Mouse (Mus musculus): ENCODE results near the gene 4931428L18Rik.

Gene 4931428L18Rik

DNA sequence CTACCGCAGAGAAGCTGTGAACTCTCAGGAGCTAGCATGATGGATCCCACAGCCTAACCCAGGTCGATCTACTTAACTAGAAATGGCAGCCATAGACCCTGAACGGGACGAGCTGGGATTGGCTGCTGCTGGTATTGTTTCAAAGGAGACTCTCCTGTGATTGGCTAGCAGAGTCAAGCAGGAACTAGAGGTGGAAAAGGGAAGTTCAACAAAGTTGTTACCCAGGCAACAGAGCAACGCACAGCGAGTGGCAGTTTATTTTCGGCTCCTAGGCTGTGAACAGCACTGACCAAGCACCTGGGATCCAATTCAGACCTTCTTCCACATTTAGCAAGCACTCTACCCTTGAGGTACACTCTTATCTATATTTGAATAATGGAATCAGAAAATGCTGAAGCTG, at the start of gene 4931428L18Rik, which contains the start of gene Pih1d3:
TSS of gene 4931428L18Rik (minus strand) at position 121 of the 400 bp plus-strand sequence.
TSS of gene Pih1d3 (plus strand) at position 275 of the 400 bp plus-strand sequence.
- no peak for DNase-seq (ENCODE audit: low read depth, low spot score)

DNA sequence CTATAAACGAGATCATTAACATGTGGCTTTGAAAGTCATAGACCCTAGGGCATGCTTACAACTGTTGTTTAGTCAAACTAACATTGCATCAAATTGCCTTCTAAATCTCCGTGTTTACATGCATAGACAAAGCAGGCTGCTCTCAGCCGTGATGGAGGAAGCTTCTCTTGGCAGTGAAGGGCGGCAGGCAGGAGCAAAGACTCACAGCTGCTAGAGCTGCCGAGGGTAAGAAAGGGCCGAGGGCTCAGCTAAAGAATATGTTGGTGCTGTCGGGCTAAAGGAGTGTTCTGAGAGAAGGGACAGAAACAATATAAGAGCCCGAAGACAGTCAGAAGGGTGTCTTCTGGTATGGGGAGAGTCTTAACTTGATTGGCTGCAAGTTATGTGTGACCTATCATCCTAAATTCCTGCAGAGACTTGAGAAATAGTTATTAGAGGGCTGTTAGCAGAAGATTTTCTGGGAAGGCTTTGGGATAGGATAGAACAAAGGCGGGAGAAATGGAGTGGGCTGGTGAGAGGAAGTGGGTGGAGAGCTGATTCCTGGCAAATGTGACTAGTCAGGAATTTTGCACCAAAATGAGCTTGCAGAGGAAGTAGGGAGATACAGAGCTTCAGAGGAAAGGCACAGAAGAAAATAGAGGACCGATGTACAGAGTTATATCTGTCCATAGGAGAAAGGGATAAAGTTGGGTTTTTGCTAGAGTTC, 37.9 kb upstream of the 4931428L18Rik start:
- peak; percentile 82 for DNase-seq (ENCODE audit: low read depth, low spot score)

DNA sequence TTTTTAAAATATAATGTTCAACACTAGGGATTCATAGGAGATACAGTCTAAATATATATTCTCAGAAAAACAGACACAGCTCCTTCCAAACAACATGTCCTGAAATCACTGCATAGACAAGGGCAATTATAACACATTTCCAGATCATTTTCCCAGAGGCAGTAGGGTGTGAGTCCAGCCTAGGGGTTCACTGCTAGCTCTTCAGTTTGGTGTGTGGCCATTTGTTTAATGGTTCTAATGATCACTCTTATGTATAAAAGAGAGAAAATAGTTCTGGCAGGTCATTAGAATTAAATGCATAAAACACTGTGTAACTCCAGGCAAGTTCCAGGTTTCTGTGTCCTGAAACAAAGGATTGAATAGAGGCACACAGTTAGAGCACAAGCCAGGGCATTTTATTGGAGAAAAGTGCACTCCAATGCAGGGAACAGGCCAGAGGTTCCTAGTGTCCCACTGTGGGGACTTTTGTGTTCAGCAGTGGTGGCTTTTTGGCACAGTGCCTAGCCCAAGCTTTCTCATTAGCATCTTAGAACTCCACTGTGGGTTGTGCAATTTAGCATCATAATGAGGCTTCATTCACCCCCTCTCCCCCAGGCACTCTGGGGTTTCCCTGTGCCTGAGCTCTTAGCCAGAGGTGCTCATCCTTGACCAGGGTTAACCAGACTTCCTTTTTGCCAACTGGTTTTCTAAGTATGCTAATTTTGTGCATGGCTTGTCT, 11.0 kb upstream of the 4931428L18Rik start:
- peak; percentile 28 for DNase-seq (ENCODE audit: low read depth, low spot score)

DNA sequence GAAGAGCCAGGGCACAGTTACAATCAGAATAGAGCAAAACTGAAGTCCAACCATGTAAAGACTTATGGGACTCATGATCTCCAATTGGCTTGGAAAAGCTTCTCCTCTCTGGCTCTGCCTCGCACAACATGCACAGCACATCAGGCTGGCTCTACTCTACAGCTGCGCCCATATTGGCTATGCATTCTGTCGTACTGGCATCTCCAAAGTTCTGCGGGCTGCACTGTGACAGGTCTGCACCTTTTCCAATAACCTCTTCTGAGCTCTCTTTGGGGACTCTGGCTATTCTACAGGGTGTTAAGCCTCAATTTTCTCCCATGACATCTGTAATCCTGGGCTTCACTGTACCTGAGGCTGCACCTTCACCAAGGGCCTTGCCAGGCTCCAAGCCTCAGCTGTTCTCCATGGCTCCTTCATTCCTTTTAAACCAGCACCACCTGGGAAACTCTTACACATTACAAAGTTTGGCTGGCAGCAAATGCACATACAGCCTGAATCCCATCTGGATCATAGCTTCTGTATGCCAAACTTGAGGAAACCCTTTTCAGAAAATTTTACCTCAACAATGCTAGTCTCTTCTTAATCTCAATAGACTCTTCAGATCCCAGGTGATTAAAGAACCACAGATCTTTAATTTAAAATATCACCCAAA, 1.8 kb downstream of the 4931428L18Rik start:
- DNase-seq (ENCODE audit: low read depth, low spot score) = peak; percentile 51

DNA sequence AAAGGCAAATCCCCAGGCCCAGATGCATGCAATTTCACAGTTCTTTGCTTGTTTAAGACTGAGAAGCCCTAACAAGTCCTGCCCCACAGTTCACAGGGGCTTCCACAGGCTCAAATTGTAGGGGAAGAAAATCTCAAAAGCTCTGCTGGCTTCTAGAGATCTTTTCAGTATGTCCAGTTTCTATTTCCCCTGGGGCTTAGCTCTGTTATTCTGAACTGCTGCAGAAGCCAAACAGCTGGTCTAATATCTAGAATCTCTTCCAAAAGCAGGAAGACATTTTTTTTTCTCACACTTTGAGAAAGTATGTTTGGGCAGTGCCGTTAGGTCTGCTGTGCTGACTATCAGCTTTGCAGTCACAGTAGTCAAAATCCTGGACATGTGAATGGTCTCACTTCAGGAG, 7.7 kb downstream of the 4931428L18Rik start:
- no peak for DNase-seq (ENCODE audit: low read depth, low spot score)

DNA sequence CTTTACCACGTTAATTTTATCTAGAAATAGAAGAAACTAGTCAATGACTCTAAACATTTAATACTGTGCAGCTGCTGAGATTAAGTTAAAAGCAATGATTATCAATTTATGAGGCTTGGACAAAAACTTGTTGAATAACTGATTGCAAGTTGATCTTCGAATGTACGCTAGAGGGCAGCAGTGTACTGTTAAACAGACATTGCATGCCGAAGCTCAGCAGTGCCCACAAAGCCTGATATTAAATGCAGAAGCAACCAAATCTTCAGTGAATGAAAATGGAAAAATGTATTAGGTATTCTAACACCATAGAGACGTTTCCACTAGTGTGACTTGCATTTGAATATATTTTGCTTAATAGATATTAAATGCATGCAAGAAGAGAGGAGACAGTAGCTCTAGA, 12.3 kb downstream of the 4931428L18Rik start:
- peak; percentile 85 for DNase-seq (ENCODE audit: low read depth, low spot score)

DNA sequence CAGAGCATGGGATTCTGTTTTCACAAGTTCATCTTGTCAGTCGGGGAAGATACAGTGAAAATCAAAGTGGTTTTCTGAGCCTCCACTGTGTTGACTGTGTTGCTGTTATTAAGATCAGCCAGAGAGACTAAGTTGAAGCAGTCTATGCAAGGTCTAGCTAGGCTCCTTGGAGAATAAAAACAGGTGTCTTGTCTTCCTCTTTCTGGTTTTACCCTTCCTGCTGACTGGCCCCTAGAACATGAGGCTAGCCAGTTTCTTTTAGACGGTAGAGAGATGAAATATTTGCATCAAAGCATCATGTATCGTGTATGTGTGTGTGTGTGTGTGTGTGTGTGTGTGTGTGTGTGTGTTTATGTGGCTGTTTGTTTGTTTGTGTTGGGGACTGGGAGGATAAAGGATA, 16.7 kb downstream of the 4931428L18Rik start:
- no peak for DNase-seq (ENCODE audit: low read depth, low spot score)

DNA sequence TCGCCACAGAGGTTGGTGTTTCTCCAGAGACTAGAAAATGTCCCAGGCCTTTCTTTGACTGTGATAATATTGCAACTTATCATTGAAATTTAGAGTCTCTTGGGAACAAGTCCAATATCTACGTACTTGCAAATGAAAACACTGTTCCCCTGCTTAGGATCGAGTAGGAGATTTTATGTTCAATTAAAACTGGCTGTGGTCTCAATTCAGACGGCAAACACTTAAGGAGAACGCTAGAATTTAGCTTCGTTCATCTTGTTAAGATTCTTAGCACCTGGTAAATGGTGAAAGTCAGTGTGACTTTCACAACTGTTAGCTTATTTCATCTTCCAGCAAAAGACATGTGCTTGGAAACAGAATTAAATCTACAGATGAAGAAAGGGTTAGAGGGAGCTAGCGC, 17.1 kb downstream of the 4931428L18Rik start:
- DNase-seq (ENCODE audit: low read depth, low spot score) = peak; percentile 12

DNA sequence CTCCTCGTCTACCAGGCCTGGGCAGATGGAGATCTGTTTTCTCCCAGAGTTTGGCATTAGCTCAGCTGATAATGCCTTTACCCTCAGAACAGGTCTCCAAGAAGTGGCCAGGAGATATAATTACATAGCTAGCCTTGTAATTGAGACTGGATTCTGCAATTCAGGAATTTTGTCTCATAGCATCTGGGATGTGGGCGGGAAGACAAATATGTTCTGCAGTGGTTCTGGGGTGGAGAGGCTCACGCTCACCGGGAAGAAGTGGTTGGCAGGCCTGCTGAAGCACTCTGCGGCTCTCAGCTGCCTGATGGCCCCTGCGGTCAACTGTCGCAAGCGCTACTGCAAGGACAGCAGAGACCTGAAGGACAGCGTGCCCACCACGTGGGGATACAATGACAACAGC, 18.7 kb downstream of the 4931428L18Rik start:
- DNase-seq (ENCODE audit: low read depth, low spot score) = peak; percentile 69

DNA sequence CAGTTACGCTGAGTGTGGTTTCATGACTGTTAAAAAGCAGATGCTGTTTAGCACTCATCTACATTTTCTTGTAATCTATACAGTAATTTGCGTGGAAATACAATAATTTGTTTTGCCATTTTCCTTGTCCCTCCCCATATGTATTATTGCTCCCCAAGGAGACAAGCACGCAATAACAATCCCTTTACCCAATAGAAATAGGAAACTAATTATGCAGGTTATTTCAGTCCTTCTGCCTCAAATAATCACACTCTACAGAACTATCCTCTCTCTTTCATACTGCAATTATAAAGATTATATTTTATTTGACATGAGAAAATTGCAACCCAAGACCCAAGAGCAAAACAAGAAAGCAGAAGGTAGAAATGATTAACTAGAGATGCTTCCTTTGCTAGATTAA, 25.5 kb downstream of the 4931428L18Rik start:
- no peak for DNase-seq (ENCODE audit: low read depth, low spot score)

DNA sequence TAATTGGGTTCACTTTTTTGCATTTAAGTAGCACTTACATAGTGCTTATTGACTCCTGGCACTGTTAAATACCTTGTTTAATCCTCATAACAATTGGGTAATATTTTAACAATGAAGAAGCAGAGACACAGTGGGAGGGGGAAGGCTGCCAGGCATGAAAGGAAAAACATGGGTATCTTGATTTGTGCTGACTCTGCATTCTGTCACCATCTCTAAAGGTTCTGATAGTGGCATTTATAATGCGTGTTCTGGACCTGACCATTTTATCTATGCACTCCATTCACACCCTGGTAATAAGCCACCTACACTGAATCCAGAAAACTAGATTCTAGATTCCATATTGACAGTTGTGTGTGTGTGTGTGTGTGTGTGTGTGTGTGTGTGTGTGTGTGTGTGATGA, 26.9 kb downstream of the 4931428L18Rik start:
- no peak for DNase-seq (ENCODE audit: low read depth, low spot score)

DNA sequence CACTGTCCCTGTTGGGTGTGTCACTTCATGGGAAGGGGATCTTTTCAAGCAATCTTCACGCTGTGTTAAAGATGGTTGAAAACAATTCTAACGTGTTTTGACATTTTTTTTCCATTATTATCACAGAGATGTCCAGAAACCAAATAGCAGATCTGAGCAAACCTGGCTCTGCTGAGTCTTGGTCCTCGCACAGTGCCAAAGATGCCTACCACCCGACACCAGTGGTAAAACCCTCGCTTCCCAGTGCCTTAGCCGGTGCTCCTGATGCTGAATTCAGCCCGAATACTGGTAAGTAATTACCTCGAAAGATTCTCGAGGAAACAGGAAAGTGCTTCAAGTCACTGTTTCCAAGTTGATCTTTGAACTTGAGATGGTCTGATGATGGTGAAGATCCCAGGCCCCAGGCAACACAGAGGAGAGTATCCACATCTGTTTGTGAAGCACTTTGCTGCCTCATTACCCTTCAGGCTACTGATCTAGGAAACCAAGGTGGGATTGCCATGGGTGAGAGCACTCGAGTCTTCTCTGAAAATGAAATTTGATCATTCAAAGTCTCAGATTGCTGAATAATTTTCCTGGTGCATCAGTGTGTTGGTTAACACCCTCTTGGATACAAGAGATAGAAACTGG, 32.1 kb downstream of the 4931428L18Rik start:
- no peak for DNase-seq (ENCODE audit: low read depth, low spot score)

DNA sequence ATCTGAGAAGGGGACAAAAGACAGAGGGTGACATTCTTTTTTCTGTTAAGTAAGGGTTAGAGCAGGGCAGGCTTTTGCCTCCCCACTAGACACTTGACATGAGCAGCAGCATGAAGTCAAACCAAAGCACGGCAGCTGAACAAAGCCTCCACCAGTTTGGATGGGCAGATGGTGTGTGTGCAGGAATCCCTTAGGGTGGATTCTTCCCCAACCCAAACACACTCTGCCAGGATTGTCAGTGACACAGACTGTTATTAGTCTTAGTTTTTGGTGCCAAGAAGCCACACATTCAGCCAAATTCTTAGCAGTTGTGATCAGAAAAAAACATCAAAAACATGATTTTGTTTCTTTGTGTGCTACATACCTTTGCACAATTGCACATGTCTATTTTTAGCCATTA, 44.2 kb downstream of the 4931428L18Rik start:
- DNase-seq (ENCODE audit: low read depth, low spot score) = peak; percentile 76

DNA sequence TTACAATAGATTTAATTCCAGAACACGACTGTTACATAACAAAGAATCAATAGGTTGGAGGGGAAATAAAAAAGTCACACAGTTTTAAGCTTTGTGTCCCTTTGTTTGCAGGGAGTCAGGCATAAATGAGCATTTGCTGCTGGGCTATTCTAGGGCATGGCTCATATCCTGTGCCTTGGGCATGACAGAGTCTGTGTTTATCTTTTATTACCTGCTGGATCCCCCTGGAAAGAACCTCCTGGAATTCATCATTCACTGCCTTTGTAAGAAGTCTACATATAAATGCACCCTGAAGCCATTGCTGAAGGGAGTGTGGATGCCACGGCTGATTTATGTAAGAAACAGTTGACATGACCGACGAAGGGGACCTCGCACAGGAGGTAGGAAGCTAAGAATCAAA, 46.4 kb downstream of the 4931428L18Rik start, which contains the start of gene Lgsn:
TSS of gene Lgsn (plus strand) at position 301 of the 400 bp plus-strand sequence.
- no peak for DNase-seq (ENCODE audit: low read depth, low spot score)

DNA sequence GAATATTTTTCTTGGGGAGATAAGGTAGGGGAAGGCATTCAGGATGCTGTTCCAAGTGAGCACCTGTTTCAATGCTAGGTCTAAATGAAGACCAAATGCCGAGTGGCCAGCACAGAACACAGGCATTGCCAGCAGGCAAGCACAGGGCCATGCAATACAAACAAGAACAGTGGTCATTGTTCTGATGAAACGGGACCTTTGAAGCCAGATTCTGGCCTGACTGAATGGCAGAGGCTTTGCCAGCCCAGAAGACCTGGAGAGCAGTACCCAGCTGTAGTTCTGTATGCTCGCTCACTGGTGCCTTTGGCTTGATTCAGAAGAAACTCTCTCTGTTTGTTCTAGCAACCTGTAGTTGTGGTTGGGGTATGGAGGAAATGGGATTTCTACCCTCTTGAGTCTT, 47.1 kb downstream of the 4931428L18Rik start:
- peak; percentile 67 for DNase-seq (ENCODE audit: low read depth, low spot score)

DNA sequence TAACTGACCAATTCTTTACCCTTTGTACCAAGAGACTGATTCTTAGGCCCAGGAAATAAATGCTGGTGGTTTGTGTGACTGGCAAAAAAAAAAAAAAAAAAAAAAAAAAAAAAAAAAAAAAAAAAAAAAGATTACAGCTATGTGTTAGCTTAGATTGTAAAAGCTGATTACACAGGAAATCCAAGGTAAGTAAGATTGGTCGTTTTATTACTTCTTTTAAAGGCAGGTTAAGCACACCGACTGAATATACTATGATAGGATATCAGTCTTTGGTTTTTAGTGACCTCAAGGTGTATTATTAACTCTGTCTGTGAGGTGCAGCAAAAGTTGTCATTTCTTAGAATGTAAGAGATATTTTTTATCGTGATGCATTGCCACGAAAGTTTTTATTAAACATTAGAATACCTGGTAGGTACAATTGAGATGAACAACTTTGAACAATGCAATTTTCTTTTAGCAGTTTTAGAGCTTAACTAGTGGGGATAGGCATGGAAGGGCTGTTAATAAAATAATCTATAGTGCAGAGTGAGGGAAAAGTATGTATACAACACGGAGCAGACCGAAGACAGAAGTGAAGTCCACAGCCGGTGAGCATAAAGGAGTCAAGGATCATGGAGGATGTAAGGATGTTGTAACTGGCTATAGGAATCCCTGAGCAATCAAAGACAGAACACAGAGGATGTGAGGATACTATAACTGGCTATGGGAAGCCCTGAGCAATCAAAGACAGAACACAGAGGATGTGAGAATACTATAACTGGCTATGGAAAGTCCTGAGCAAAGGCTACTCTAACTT, 57.0 kb downstream of the 4931428L18Rik start:
- no peak for DNase-seq (ENCODE audit: low read depth, low spot score)

DNA sequence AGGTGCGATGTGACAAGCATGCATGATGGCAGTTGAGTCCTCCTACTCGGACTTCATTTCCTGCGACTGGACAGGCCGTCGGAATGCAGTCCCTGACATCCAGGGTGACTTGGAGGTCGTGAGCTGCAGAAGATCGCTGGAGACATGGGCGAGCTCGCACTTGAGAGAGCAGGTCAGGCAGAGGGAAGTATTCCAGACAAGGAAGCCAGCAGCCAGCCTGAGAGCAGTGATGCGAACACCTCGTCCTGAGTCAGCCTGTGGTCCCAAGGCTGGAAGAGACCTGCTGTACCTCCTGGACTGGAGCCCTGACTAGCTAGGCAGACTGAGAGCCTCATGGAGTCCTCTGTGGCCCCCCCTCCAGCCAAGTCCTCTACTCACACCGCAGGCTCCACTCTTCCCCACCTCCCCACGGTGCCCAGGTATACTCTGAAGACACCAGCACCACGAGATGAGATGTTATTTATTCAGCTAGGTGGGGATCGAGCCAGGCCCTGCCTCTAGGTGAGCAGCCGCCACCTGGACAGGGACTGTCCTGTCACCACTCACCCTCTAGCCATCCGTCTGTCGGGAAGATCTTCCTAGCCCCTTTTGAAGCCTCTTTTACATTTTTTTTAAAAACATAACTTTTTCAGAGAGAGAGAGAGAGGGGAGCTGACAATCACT, 57.8 kb downstream of the 4931428L18Rik start:
- DNase-seq (ENCODE audit: low read depth, low spot score) = no peak

DNA sequence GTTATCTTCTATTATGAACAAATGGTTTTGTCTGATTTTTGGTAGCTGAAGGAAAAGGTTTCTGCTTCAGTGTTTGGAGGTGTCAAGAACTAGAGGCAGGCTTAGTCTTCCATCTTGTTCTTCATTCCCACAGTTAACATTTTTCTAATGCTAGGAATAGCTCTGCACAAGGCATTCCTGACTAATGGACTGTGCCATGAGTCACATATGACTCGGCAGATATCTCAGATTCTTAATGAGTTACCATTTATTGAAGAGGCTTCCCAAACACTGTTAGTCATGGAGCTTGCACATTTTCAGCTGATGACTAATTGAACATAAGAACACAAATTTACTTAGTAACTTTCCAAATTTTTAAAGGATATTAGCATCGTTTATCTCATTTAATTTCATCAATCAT, 65.6 kb downstream of the 4931428L18Rik start:
- DNase-seq (ENCODE audit: low read depth, low spot score) = peak; percentile 77

DNA sequence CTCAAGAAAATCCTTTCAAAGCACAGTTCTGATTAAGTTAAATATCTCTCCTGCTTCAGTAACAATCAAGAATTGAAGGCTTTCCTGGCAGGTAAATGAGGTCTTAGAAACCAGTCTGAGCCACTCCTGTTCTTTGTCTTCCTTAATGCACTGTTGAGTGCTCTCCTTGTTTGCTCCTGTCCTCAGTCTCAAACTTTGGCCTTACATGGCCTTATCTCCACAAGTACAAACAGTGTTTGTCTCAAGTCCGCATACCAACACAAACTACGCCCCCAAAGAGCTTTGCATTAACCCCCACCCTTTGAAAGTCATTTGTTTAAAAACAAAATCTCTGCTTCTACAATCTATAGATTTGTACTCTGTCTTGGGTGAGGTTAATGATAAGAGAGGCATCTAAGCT, 66.3 kb downstream of the 4931428L18Rik start:
- DNase-seq (ENCODE audit: low read depth, low spot score) = no peak

DNA sequence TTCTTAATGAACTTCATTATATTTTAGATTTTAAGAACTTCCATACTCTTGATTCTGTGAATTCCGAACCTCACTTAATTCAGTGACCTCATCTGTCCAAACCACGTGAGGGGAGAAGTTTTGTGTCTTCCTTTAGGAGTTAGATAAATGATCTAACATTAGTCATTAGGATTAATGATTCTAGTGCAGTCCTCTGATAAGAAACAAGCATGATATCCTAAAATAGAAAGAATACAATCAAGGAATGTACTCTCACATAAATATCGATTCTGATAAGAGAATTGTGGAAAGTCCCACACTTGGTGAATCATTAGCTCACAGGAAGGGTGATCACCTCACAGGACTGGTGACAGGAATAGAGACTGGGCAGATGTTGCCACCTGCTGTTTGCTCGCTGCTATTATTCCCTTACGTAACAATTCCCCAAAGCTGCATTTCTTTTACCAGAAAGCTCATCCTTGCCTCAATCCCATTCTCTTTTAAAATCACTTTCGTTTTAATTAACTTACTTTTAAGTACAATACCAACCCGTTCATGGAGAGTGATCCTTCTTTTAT, 68.6 kb downstream of the 4931428L18Rik start:
- DNase-seq (ENCODE audit: low read depth, low spot score) = peak; percentile 88

All from brain, adult 2 months (tissue).